Mouse (Mus musculus) hindbrain, embryonic 16.5 days (tissue): ENCODE measurements around the gene Lrig1. TPM values are rescaled to one million over a fixed set of nuclear protein-coding genes. Genes with fewer than 3 reads are reported as not detected.

ENCODE experiments used
- ATAC-seq: fragments of 200-750 bp; cut with Nextera tagmentation; 2 replicates; pipeline ENCODE4 v1.8.0; 2017; ENCODE audit warnings: moderate TSS enrichment, moderate library complexity
- H3K27ac ChIP-seq: fragments of 300-500 bp; sonication (generic); 2 replicates; pipeline ENCODE4 v1.5.1; 2014; ENCODE audit warnings: low read depth, mild to moderate bottlenecking, control low read depth, low read length, moderate library complexity
- H3K27me3 ChIP-seq: fragments of 300-500 bp; sonication (generic); replicated peaks from 2 replicates; pipeline ENCODE4 v1.6.1; 2014; ENCODE audit warnings: low read length; ENCODE audit not compliant: control insufficient read depth, insufficient read depth
- H3K36me3 ChIP-seq: fragments of 300-500 bp; sonication (generic); 2 replicates; pipeline ENCODE4 v1.6.1; 2014; ENCODE audit warnings: mild to moderate bottlenecking, low read length, moderate library complexity, mixed read lengths; ENCODE audit not compliant: control insufficient read depth, insufficient read depth
- H3K4me1 ChIP-seq: fragments of 300-500 bp; sonication (generic); 2 replicates; pipeline ENCODE4 v1.6.1; 2014; ENCODE audit warnings: low read depth, low read length; ENCODE audit not compliant: control insufficient read depth, insufficient read depth
- H3K4me2 ChIP-seq: fragments of 300-500 bp; sonication (generic); 2 replicates; pipeline ENCODE4 v1.6.1; 2014; ENCODE audit warnings: mild to moderate bottlenecking, low read length, control low read depth, moderate library complexity
- H3K4me3 ChIP-seq: fragments of 300-500 bp; sonication (generic); 2 replicates; pipeline ENCODE4 v1.5.1; 2014; ENCODE audit warnings: mild to moderate bottlenecking, low read length, control low read depth, moderate library complexity
- H3K9ac ChIP-seq: fragments of 300-500 bp; sonication (generic); 2 replicates; pipeline ENCODE4 v1.6.1; 2014; ENCODE audit warnings: low read depth, mild to moderate bottlenecking, control low read depth, low read length, moderate library complexity
- H3K9me3 ChIP-seq: fragments of 300-500 bp; sonication (generic); 2 replicates; pipeline ENCODE4 v1.6.1; 2014; ENCODE audit warnings: mild to moderate bottlenecking, low read length, moderate library complexity; ENCODE audit not compliant: control insufficient read depth
- WGBS: fragments of 180-500 bp; shearing (Covaris S2); extraction: QIAGEN DNeasy Blood & Tissue Kit; methylation state at CpG from one replicate; pipeline ENCODE4 v1.1.7; 2014; 5-methylcytosine and 5-hydroxymethylcytosine counted together
- polyA plus RNA-seq: library from polyadenylated mRNA; unstranded; fragments of >200 nt; fragmentation: Nextera tagmentation; extraction: Ambion mirVana; gene quantifications from 2 replicates; pipeline ENCODE4 v1.2.1, GENCODE M21; 2015

Lrig1 gene
- polyA plus RNA-seq, 1 experiment from 2014 or later, result 18.7 TPM

DNA sequence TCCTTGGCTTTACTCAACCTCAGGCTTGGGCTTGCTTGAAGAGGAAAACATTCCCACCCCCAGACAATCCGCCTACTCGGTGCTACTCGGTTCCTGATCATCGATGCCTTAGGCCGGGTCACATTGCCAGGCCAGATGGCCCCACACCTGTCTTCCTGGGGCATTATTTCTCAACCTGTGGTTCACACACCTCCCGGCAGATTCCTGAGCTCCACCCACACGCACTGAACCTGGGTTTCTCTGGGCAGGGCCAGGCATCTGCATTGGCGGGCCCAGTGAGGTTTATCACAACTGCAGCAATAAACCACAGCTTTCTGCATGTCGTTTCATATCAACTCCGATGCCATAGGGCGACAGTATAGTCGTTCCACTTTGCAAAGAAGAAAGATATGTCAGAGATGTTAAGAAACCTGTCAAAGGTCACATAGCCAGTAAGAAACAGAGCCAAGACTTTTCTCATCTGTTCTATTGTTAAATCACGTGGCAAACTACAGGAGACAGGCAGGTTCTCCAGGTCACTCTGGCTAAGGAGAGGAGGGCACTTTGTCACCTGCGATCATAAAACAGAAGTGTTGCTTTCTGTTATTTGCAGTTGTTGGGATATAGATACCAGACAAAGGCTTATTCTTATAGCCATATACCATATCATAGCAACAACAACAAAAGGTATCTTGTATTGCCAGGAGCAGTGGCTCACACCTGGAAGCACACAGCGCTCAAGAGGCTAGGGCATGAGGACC, 18.8 kb upstream of the Lrig1 start:
- Histone ChIP-seq H3K36me3 (no peaks in the 10 kb centered on the region), H3K4me3 (no peak overlapping the region), H3K27ac (no peak overlapping the region), H3K9ac (no peak overlapping the region), H3K4me1 (peaks cover 5% of the 10 kb centered on the region; the same call in 1 of the 2 replicates), H3K4me2 (no peak overlapping the region), H3K9me3 (no peaks in the 10 kb centered on the region), H3K27me3 (no peaks in the 10 kb centered on the region; the same call in 1 of the 2 replicates)
- WGBS, result 92% methylated on average over 15 of the region's 15 CpGs
- ATAC-seq, result no peak

DNA sequence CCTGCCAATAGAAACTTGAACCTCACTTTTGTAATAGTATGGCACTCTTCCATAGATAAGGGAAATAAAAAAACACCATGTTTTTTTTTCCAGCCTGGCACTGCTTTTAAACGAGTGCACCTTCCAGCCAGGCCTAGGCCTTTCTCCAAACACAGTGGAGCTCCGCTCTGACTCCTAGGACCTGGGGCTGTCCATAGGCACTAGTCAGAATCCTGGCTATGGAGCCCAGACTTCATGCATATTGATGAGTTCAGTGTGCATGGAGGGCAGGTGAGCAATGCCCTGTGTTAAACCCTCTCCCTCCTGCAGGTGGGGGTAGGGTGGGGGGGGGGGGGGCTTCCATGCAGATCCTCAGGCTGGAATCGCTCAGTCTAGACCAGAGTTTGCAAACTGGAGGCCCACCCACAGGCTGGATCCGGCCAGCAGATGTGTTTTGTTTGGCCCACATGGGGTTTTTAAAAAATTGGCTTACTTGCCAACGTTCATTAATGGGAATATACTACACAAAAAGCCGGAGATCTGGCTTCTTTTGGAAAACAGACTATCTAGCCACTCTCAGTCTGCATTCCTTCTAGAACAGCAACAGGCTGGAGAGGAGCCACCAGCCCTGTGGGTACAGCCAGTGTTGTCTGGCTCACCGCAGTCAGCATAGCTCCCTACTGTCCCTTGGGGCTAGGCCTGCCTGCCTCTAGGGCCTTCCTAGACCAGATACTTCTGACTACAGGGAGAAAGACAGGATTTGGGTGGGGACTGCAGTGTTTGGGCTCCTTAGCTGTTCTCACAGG, 17.9 kb upstream of the Lrig1 start:
- Histone ChIP-seq H3K4me1 (peaks cover 5% of the 10 kb centered on the region; the same call in 1 of the 2 replicates), H3K27ac (0 out of 2 replicates have a peak overlapping the region, but pooled peaks have one; percentile 12), H3K4me2 (no peak overlapping the region), H3K9ac (no peak overlapping the region), H3K9me3 (no peaks in the 10 kb centered on the region), H3K27me3 (no peaks in the 10 kb centered on the region; the same call in 1 of the 2 replicates), H3K4me3 (no peak overlapping the region), H3K36me3 (no peaks in the 10 kb centered on the region)
- 50% methylated on average over 7 of the region's 7 CpGs for WGBS
- ATAC-seq, result peak; percentile 97

DNA sequence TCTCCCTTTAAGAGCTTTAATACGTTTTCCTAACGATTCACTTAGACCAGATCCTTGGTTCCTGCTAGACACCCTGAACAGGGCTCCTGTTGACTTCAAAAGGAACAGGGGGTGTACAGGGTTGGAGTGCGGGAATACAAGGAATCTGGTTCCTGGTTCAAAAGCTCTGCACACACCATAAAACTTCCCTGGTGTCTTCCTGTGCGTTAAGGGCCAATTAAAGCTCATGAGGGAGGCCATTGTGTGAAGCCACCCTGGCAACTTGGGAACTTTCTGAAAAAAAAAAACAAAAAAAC, 15.6 kb upstream of the Lrig1 start:
- Histone ChIP-seq H3K36me3 (no peaks in the 10 kb centered on the region), H3K4me2 (no peak overlapping the region), H3K4me1 (peaks cover 5% of the 10 kb centered on the region; the same call in 1 of the 2 replicates), H3K27me3 (no peaks in the 10 kb centered on the region; the same call in 1 of the 2 replicates), H3K9me3 (no peaks in the 10 kb centered on the region), H3K27ac (no peak overlapping the region), H3K4me3 (no peak overlapping the region), H3K9ac (no peak overlapping the region)
- ATAC-seq, result no peak
- 36% methylated on average over 4 of the region's 4 CpGs for WGBS

DNA sequence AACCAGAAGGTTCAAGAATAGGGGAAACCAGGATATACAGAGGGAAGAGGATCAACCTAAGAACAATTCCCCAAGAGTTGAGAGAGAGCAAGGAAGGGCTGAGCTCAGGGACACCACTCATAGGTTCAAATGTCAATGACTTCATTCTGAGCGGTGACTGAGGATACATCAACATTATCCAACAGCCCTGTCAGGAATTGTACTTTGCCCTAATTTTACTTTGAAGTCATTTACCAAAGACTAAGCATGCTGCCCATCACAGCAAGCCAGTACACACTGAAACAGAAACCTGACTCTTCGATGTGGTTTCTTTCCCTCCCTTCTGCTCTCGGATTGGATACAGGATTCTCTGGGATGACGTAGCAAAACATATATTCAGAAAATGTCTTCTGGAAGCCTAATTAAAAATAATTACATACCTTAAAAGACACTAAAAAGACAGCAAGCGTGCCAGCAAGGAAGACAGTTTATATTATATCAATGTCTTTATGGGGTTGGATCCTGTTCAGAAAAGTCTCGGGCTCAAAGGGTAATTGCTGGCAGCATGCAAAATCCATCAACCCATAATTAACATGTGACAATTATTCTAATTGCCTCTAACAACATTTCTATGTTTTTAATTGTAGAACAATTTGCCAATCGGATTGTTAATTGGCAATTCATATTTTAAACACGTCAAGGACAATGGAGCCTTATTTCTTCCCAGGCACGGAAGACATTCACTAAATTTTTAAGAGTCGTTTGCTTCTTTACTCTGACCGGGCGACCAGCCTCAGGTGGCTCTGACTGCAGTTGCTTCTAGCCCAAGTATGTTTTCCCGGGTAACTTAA, 15.1 kb upstream of the Lrig1 start:
- 48% methylated on average over 13 of the region's 13 CpGs for WGBS
- H3K4me1 ChIP-seq, result peaks cover 5% of the 10 kb centered on the region; the same call in 1 of the 2 replicates
- H3K36me3 ChIP-seq, result no peaks in the 10 kb centered on the region
- ATAC-seq, result no peak
- H3K27me3 ChIP-seq, result no peaks in the 10 kb centered on the region; the same call in 1 of the 2 replicates
- no peak overlapping the region for H3K4me3 ChIP-seq
- no peak overlapping the region for H3K4me2 ChIP-seq
- no peak overlapping the region for H3K27ac ChIP-seq
- H3K9me3 ChIP-seq, result no peaks in the 10 kb centered on the region
- no peak overlapping the region for H3K9ac ChIP-seq

DNA sequence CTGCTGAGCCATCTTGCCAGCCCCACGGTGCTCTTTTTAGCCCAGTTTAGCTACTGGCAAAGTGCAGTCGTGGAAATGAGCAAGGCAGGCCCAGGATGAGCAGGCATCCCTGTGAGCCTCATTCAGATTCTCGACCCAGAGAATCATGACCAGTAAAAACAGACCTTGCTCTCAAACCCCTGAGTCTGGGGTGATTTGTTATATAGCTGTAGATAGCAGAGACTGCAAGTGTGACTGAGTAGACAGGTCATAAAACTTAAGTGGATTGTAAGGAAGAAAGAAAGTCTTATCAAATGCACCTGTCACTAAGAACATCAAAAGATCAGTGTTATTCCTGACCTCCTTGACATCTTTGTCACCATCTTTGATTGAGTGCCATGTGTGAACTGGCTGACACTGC, 9.9 kb upstream of the Lrig1 start:
- no peak overlapping the region for H3K27ac ChIP-seq
- H3K27me3 ChIP-seq, result no peaks in the 10 kb centered on the region; the same call in 1 of the 2 replicates
- peaks cover 1% of the 10 kb centered on the region; the same call in 1 of the 2 replicates for H3K4me1 ChIP-seq
- ATAC-seq, result no peak
- no peak overlapping the region for H3K4me2 ChIP-seq
- H3K4me3 ChIP-seq, result no peak overlapping the region
- H3K36me3 ChIP-seq, result no peaks in the 10 kb centered on the region
- 73% methylated on average over 3 of the region's 3 CpGs for WGBS
- H3K9ac ChIP-seq, result no peak overlapping the region
- H3K9me3 ChIP-seq, result no peaks in the 10 kb centered on the region

DNA sequence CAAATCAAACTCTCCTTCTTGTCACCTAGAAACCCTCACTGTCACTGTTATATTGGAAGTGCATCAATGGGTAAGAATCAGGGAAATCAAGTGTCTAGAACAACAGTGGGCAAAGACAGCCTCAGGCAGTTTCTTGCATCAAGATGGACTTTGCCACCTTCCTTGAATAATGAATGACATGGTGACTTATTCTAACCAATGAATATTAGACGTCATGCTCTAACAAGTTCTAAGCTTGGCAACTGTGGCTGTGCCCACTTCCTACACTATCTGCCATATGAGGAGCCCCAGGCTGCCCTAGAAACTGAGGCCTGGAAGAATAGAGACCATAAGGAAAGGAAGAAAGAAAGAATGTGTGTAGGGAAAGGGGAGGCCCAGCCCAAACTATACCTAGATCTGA, 9.2 kb upstream of the Lrig1 start:
- no peak for ATAC-seq

DNA sequence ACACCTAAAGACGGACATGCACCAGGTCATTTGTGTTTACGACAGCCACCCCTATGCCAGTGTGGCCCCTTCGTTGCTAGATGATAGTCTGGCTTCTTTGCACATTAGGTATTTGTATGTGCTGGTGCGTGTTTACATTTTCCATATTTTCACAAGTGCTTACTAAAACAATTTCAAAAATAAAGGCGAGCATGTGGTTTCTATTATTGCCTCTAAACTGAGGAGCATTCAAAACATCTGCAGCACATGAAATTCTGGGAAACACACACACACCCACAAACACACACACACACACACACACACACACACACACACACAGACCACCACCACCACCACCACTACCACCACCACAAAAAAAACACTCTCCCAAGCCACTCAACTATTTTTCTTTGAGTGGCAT, 7.3 kb upstream of the Lrig1 start:
- Histone ChIP-seq H3K27me3 (no peaks in the 10 kb centered on the region), H3K4me1 (peaks cover 4% of the 10 kb centered on the region; the same call in 1 of the 2 replicates), H3K9me3 (no peaks in the 10 kb centered on the region), H3K9ac (no peak overlapping the region), H3K36me3 (no peaks in the 10 kb centered on the region), H3K4me3 (no peak overlapping the region), H3K4me2 (no peak overlapping the region), H3K27ac (no peak overlapping the region)
- ATAC-seq, result no peak
- WGBS, result 88% methylated on average over 5 of the region's 5 CpGs

More for the DNA sequence above, 9.2 kb upstream of the Lrig1 start:
- H3K4me2 ChIP-seq, result no peak overlapping the region
- H3K9ac ChIP-seq, result no peak overlapping the region
- no peak overlapping the region for H3K4me3 ChIP-seq
- H3K36me3 ChIP-seq, result no peaks in the 10 kb centered on the region
- no peaks in the 10 kb centered on the region for H3K27me3 ChIP-seq
- no peak overlapping the region for H3K27ac ChIP-seq
- no peaks in the 10 kb centered on the region for H3K9me3 ChIP-seq
- WGBS, result 79% methylated on average over 1 of the region's 1 CpGs
- H3K4me1 ChIP-seq, result peaks cover 4% of the 10 kb centered on the region; the same call in 1 of the 2 replicates

DNA sequence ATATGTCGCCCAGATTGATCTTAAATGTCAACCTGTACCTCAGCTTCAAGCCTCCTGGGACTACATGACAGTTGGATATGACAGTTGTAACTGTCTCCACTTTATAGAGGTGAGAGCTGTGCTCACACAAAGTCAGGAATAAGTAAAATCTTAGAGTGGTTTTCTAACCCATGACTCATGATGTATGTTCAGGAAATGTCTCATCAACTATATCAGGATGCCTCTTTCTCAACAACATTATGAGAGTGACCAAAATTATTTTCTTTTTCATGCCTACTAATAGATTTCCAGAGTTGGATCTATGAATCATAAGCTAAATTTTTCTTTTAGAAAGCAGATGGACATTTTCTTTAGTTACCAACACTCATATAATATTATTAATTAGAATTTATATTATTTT, 6.0 kb upstream of the Lrig1 start:
- WGBS, result 63% methylated on average over 1 of the region's 1 CpGs
- Histone ChIP-seq H3K9me3 (no peaks in the 10 kb centered on the region), H3K27ac (no peak overlapping the region), H3K27me3 (no peaks in the 10 kb centered on the region), H3K4me3 (no peak overlapping the region), H3K36me3 (no peaks in the 10 kb centered on the region), H3K9ac (no peak overlapping the region), H3K4me2 (no peak overlapping the region), H3K4me1 (peaks cover 8% of the 10 kb centered on the region; the same call in 1 of the 2 replicates)
- ATAC-seq, result no peak
